Mouse (Mus musculus): ENCODE data around the gene Pacsin1.

DNA sequence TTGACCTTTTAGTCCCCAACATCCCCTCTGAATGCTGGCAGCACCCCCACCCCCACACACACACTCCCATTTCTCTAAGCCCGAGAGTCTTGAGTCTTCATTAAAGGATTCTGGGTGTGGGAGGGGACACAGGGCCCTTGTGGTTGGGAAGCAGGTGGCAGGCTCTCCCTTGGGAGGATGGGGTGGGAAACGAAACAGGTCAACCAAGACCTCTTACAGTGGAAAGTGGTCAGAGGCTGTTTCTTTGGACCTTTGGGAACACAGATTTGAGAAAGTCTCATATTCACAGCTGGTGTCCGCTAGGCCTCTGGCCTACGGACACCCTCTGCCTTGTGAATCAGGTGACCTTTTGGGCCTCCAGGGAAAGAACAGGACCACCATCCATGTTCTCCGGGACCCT lies 54.3 kb downstream of the Pacsin1 start:
- TF ChIP-seq CTCF (IDR thresholded peaks at IDR 0.05; ENCODE audit: control insufficient read depth, insufficient read depth, insufficient read length) (no peak), MAX (IDR thresholded peaks at IDR 0.05) (no peak), USF1 (IDR thresholded peaks at IDR 0.05; ENCODE audit: low read depth) (no peak), CEBPB (IDR thresholded peaks at IDR 0.05; ENCODE audit: low read depth) (no peak)
